Mouse (Mus musculus): ENCODE data around the gene Slc26a11.
"Not testable (repeated sequence)": the region's sequence is repeated elsewhere in the genome, so short reads cannot be mapped to it uniquely, and the experiment has no call there.

Gene Slc26a11

DNA sequence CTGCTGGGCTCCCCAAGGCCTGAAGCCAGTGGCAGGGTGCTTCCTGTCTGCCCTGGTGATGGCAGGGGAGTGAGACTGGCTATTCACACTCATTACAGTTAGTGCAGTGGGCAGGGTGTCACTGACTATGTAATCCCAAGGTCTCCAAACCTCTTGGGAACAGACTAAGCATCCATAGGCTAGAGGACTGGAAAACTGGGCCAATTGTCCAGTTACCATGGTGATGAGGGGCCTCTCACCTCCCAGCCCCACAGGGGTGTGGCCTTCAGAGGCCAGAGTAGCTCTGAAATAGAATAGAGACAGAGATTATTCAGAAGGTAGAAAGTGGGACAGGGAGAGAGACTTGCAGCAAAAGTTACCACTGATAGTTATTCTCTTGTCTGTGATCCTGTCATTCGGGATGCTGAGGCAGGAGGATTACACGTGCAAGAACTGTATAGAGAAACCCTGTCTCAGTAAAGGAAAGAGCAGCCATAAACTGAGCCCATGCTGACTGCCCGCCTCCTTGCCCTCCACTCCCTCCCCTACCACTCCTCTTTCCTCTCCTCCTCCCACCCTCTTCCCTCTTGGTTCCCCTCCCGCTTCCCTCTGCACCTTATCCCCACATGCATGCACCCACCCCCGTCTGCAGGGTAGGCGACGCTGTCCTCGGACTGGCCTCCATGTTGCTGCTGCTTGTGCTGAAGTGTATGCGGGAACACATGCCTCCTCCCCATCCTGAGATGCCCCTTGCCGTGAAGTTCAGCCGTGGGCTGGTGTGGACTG lies 7.6 kb downstream of the Slc26a11 start:
- no peak for DNase-seq

DNA sequence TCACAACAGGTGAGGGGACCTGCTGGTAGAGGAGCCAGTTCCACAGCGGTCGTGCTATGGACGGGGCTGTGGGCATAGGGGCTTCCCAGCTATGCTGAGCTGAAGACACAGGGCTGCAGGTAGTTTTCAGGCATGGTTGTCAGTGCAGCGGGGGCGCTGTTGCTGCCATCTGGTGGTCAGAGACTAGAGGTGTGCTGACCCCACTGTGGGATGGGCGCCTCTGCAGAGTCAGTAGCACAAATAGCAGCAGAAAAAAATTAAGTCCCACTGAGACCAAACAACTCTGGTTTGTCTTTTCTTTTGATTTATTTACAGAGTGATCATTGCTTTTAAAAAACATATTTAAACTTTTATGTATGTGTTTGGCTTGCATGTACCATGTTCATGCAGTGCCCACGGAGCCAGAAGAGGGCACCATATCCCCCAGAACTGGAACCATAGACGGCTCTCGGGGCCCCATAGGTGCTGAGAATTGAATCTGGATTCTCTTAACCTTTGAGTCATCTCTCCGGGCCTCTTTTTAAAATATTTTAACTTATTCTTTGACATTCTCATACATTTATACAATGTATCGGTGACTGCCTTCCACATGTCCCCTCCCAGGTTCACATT lies 8.3 kb downstream of the Slc26a11 start:
- peak; percentile 66 for DNase-seq

DNA sequence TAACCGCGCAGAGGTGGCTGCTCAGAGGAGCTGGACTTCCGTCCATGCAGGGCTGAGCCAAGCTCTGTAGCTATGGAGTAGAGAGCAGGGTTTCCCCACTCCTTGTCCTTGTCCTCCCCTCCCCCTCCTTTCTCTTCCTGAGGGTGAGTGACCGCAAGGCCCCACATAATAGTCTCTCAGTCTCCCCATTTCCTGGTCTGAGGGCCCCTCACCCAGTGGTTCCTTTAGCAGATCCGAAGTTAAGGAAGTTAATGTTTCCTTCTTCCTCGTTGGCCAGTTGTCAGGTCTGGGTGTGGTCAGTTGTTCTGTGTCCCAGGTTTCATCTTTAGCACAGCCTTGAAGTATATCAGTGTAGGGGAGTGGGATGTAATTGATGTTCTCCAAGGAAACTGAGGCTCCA lies 20.1 kb downstream of the Slc26a11 start:
- no peak for DNase-seq

DNA sequence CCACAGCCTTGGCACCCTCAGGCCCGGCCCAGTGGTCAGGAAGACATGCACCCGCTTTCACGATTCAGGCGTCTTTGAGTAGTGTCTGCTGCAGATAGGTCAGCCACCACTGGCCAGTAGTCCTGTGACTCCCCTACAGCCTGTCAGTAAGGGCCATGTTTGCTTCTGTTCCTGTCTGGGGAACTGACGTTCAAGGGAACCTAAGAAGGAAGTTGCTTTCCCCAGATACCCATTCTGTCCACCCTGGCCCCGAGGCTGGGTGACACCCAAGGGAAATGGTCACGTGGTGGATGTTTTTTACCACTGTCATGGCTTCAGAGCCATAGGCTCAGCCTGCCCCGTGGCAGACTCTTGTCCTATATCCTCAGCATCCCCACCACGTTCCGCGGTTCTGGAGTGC lies 22.0 kb downstream of the Slc26a11 start:
- DNase-seq: no peak

DNA sequence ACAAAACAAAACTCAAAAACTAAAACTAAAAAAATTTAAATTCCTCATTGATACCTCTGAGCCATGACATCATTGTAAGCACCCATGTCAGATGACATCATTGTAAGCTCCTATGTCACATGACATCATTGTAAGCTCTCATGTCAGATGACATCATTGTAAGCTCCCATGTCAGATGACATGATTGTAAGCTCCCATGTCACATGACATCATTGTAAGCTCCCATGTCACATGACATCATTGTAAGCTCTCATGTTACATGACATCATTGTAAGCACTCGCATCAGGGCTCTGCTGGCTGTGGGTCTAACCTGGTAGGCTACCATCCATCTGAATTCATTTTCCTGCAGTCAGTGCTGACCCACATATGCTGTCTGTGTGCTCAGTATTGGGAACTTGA lies 23.2 kb downstream of the Slc26a11 start:
- DNase-seq: no peak

DNA sequence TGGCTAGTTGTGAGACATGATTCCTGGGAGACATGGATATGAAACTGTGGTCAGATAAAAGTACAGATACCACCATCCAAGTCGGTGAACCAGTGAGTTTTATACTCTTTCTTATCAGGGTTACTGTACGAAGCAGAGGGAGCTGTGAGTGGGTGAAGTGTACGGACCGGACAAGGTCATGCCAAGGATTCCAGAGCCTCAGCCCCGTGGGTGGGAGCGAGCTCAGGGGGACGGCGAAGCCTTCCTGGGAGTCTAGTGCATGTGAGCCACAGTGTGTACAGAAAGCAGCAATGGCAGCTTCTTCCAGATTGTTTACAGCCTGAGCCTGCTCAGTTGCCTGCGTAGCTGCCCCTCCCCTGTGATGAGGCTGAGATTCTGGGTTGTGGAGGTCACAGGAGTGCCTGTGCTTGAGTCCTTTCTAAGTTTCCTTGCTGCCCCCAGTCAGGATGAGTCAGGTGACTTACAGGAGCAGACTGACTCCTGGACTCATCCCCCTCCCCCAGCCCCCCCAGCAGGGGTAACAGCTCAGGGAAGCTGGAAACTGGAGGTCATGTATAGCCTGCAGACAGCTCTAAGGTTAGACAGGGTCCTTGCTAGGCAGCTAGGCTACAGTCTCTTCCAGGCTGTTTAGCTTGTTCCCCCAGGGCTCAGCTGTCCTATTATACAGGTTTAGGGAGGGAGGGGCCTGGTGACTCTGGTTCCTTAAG lies 26.4 kb downstream of the Slc26a11 start:
- DNase-seq: no peak

DNA sequence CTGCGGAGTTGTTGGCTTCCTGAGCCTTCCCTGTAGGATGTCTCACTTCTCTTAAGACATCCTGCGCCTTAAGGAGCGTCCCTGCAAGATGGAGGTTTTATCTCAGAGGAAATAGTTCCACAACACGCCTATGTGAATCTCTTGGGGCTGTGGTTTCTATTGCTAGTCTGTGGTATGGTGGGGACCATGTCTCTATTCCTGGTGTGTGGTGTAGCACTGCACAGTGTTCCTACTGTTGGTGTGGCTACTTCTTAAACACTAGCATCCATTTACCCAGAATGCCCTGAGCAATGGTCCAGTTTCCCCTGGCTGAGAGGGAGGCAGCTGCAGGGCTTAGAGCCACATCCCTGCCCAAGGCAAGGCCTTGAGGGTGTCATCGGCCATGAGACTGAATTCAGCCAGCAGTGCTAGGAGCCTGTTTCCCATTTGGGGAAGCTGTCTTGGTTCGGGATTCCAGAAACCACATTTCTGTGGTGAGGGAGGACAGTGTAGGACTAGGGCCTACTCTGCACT lies 27.0 kb downstream of the Slc26a11 start:
- DNase-seq: no peak

DNA sequence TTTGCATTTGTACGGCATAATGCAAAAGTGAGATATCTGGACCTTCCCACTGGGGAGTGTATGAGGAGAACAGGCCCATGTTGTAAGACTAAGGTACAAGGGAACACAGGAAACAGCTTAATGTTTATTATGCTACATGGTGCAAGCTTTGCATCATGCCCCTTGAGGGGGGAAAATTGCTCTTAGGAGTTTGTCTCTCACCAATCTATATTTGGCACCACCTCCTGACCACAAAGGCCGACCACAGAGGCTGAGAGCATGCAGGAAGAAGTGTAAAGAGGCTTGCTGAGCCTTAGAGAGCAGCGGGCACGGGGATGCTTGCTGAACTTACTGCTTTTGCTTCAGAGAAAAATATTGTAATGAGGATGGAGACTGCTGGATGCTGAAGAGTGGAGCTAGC lies 29.5 kb downstream of the Slc26a11 start:
- DNase-seq: no peak

DNA sequence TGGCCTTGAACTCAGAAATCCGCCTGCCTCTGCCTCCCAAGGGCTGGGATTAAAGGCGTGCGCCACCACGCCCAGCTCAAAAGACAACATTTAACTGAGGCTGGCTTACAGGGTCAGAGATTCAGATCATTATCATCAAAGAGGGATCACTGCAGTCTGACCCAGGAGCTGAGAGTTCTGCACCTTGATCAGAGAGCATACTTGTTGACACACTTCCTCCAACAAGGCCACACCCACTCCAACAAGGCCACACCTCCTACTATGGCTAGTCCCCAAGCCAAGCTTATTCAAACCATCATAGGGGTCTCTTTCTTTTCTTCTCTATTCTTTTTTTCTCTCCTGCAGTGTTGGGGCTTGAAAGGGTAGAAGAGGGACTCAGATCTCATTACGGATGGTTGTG lies 30.9 kb downstream of the Slc26a11 start:
- no peak for DNase-seq

DNA sequence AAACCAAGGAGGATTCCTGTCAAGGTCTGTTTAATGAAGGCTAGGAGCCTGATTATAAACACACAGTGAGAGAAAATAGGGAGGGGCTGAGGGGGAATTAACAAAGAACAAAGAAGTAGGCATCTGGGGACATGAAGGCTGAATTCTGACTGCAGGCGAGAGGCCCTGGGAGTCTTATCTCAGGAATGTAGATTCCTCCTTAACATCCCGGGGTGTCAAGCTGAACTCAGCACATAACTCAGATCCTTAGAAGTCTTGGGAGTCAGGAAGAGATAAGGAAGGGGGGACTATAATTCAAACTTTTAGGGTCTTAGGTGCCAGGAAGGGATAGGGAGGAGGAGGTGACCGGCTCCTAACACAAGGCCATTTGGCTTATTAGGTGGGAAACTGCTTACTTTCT lies 31.9 kb downstream of the Slc26a11 start:
- not testable (repeated sequence) for DNase-seq

DNA sequence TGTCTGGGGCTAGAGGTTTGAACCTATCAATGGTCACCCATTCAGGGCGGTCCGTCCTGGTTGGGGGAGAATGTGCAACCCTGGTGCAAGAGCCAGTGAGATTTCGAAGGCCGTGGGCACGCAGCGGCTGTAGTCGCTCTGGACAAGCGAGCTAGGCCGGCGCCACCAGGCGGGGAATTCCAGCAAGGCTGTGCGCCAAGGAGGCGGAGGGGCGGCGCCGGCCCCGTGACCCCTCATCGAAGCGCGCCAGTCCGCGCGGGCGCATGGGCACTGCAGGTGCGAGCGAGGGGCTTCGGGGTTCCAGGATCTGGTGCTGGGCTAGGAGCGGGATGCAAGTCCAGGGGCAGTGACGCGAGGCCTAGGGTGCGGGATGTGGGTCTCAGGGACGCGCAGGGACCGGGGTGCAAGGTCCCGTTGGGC lies 34.5 kb downstream of the Slc26a11 start:
- peak; percentile 40 for DNase-seq

DNA sequence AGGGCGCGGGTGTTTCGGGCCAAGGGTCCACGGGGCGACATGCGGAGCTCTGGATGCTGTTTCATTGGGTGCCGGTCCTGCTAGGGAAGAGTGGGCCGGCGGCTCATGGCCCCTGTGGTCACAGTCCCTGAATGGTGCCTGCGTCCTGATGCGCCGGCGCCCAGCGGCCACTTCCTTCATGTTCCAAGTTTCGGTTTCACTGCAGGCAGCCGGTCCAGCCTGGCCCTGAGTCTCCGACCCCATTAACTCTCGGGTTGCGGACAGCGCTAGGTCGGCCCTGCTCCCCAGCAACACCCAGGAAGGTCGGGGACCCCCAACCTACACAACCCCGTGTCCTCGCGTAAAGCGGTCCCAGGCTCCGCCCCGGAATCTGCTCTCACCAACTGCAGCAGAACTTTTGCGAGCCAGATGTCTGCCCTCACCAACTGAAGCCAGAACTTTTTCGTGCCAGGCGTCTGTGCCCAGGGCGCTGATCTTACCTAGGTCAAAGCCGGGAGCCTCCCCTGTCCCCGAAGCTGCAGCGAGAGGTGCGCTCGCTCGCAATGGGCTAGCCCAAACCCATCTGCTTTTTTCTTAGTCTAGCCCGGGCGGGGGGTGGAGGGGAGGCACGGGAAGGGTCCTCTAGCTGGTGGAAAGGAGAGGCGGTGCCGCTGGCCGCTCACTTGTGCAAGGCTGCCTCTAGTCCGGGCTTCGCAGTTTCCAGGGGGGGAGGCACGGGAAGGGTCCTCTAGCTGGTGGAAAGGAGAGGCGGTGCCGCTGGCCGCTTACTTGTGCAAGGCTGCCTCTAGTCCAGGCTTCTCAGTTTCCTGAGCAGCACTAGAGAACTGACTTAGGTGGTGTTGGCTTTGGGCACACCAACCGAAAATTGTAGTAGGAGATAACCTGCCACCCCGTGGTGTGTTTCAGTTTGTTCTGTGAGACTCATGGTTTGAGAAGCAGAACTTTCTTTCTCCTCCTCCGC lies 35.2 kb downstream of the Slc26a11 start:
- peak; percentile 20 for DNase-seq

DNA sequence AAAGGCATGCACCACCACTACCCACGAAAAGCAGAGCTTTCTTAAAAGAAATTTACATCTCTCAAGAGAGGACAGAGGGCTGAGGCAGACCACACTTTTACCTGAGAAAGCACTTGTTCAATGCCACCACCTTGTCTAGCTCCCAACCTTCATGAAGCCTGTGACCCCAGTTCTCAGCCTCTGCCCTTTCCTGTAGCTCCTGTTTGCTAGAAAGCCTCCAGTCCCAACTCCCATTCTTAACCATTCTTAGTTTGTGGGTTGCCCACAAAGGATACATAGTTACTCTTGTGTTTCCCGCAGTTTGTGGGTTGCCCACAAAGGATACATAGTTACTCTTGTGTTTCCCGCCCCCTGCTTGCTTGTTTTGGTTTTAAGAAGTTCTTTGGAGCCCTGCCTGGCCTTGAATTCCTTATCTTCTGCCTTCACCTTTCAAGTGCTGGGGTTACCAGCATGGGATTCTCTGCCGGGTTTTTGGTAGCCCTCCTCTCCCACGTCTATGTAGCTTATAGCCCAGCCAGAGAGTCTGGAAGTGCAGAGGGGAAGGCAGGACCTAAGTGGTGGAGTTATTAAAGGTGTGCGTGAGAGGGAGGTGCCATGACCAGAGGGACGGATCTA lies 36.1 kb downstream of the Slc26a11 start:
- DNase-seq: no peak

DNA sequence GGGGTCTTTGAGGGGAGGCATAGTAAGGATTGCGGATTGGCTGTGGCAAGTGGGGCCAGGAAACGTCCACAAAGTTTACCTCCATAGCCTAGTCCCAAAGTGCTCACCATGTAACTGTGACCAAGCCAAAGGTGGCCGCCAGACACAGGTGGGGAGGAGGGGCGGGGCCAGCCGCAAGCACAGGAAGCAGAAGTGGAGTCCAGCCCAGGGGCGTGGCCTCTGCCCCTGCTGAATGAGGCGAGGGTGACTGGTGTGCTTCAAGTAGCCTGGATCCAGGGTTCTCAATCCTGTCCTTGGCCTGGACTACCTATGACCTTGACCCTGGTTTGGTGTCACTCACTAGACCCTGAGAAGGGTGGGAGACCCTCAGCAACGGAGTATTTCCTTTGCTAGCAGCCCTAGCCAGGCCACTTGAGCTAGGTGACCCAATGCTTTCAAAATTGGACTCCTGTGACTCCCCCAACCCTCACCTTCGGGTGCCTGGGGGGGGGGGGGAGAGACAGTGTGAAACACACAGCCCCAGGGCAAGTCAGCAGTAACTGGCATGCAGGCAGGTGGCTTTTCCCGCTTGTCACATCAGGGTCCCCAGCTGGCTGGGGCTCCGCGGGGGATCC lies 36.8 kb downstream of the Slc26a11 start:
- peak; percentile 17 for DNase-seq

DNA sequence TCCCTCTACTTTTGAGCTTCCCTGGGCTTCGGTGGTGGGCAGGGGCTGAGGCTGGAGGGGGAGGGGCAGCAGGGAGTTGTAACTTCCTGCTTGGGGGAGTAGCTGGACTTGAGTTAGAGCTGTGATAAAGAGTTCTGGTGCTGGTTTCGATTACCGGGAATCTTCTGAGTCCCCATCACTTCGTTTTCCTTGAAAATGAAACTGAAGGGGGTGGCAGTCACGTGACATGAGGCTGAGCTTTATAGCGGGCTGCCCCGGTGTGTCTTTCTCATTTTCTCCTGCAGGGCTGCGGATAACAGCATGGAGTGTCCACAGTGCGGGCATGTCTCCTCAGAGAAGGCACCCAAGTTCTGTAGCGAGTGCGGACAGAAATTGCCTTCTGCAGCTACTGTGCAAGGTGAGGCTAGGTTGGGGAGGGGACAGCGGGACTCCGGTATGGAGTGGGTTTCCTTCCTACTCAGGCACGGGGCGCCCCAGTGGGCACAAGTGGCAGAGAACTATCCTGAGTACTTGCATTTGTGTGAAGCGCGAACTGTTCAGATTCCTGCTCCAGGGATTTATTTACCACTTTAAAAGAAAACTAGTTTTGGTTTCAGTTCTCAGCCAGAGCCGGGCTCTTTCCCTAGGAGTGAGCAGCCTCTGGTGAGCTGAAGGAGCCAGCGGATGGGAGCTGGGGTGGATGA lies 37.6 kb downstream of the Slc26a11 start, which contains the start of gene Rnf213:
Rnf213 (plus strand) TSS at position 301 of the 683 bp plus-strand sequence.
- DNase-seq: no peak

DNA sequence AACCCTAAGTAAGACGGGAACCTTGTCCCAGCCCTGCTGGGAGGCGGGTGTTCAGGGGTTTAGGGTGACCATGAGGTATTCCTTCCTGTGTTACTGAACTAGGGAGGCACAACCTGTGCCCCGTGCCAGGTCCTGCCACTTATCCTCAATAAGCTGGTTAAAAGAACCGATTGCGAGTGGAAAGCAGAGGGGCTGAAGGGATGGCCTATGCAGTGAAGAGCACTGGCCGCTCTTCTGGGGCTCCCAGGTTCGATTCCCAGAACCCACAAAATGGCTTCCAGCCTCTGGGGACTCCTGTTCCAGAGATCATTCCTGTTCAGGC lies 38.1 kb downstream of the Slc26a11 start:
- no peak for DNase-seq

DNA sequence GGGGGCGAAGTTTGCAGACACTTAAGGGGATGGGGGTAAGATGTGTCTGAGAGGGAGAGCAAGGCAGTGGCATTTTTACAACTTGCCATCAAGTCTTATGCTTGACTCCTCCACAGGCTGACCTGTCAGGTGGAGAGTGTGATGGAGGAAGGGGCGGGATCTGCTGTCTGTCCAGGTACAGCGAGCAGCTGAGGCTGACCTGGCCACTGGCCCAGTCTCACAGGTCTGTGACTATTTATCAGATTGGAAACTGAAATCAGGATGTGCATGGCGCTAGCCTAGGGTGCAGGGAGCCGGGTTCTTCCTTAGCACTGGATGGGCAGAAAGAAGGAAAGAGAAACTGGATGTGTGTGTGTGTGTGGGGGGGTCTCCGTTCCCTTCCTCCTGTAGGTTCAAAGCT lies 38.9 kb downstream of the Slc26a11 start:
- DNase-seq: no peak

DNA sequence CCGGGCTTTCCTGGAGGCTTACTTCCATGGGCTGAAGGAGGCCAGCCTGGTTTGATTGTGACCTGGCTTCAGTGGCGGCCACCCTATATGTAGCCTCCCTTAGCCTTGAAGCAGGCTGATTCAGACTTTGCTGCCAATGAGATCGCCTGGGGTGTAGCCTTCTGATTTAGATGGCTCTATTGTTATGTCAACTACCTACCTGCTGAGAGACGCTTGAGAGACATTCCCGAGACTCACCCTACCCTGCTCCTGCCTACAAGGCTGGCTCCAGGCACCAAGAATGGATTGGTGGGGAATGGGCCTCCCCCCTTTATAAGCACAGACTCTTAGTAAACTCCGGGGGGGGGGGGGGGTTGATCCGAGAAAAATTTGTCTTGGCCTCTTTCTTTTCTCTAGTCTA lies 40.0 kb downstream of the Slc26a11 start:
- DNase-seq: no peak

DNA sequence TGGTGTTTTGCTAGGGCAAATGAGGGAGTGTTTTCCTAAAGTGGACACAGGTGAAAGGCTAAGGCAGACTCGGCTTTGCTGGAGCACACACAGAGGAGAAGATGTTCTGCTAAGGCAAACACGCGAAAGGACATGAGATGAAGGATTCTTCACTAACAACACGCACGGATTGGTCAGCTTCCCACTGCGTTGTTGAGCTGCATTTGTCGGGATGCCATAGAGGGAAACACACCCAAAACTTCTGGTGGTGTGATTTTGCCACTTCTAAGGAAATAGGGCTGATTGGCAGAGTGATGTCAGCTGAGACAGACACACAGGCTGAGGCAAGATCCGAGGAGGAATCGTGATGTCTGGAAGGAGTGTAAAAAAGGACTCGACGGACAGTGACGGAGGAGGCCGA lies 40.6 kb downstream of the Slc26a11 start:
- no peak for DNase-seq

DNA sequence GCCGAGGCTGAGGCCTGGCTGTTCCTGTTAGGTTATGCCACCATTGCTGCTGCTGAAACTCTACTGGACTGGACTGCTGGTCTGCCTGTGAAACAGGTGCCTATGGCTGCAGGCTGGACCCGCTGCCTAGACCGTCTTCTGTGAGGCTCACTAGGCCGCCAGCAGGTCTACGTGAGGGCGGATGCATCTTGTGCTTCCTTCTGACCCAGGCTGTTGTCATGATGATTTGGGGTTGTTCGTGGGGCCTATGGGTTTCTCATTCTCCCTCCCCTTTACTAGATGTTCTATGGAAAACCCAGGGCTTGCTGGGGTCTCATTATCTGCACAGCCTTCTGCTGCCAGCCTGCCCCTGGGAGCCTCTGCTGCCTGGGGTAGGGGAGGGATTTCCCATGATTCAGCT lies 41.1 kb downstream of the Slc26a11 start:
- no peak for DNase-seq

DNA sequence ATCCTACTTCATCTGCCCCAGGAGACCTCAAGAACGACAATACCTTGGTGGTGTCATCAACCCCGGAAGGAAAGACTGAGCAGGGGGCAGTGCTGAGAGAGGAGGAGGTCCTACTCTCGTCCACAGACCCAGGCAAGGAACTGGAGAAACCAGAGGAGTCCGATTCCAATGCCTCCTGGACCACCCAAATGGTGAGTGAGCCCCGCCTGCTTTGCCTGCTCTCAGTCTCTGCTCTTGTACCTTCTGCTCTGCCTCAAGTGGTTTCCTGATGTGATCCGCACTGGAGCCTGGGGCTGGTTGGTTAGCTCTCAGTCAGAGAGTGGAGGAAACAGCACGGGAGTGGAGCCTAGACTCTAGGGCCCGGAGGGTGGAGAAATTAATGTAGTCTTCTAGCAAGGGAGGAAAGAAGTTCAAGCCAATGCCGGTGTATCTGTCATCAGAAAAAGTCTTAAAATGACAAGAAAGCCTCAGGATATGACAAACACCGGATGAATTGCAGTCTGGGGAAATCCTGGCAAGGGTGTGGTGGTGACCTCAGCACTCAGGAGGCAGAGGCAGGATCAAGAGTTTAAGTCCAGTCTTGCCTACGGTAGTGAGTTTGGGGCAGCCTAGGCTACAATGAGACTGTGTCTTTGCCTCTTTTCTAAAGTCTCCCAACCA lies 47.3 kb downstream of the Slc26a11 start:
- no peak for DNase-seq
